Mouse (Mus musculus) testis, adult 2 months (tissue): ENCODE measurements at regions not wholly inside any gene's neighbourhood (a gene's known extent, or its start where the extent isn't known, plus 50 kb on each side); places are given as distances from the start of the nearest gene placed in this dataset.

ENCODE experiments used
- CTCF ChIP-seq: fragments of 200-500 bp; IDR thresholded peaks from 2 replicates; pipeline ENCODE4 v1.5.1; 2012; ENCODE audit warnings: low read depth, mild to moderate bottlenecking, inconsistent platforms, low read length, moderate library complexity; ENCODE audit not compliant: control insufficient read depth, insufficient read depth, insufficient replicate concordance
- POLR2A ChIP-seq: fragments of 200-500 bp; IDR thresholded peaks from 2 replicates; pipeline ENCODE4 v1.6.1; 2012; ENCODE audit warnings: low read depth, mild to moderate bottlenecking, inconsistent platforms, low read length, moderate library complexity; ENCODE audit not compliant: control insufficient read depth

GRCm38 (mm10) chr17:51645866-51646265 lies 187.2 kb downstream of the Satb1 start:
- TF ChIP-seq POLR2A (no peak), CTCF (no peak)
